Mouse (Mus musculus) forebrain, embryonic 10.5 days (tissue): ENCODE results near the gene Tbc1d17. TPM values are rescaled to one million over a fixed set of nuclear protein-coding genes. Genes with fewer than 3 reads are reported as not detected.

Experiments used
- DNase-seq: peaks from one replicate; pipeline ENCODE4 v3.0.0-alpha.2; 2017; ENCODE audit warnings: low spot score; ENCODE audit errors: extremely low spot score
- H3K27ac ChIP-seq: fragments of 300-500 bp; sonication (generic); 2 replicates; pipeline ENCODE4 v1.5.1; 2016; ENCODE audit warnings: mild to moderate bottlenecking
- H3K27me3 ChIP-seq: fragments of 300-500 bp; sonication (generic); 2 replicates; pipeline ENCODE4 v1.6.1; 2016; ENCODE audit warnings: mild to moderate bottlenecking; ENCODE audit not compliant: poor library complexity, severe bottlenecking
- H3K36me3 ChIP-seq: fragments of 300-500 bp; sonication (generic); replicated peaks from 2 replicates; pipeline ENCODE4 v1.6.1; 2016; ENCODE audit warnings: mild to moderate bottlenecking, moderate library complexity
- H3K4me1 ChIP-seq: fragments of 300-500 bp; sonication (generic); 2 replicates; pipeline ENCODE4 v1.6.1; 2016
- H3K4me3 ChIP-seq: fragments of 300-500 bp; sonication (generic); 2 replicates; pipeline ENCODE4 v1.5.1; 2016; ENCODE audit warnings: mild to moderate bottlenecking, moderate library complexity
- H3K9me3 ChIP-seq: fragments of 300-500 bp; sonication (generic); 2 replicates; pipeline ENCODE4 v1.6.1; 2016; ENCODE audit warnings: mild to moderate bottlenecking, moderate library complexity
- WGBS: fragments of 180-500 bp; shearing (Covaris S2); methylation state at CpG from one replicate; pipeline ENCODE4 v1.1.7; 2016; 5-methylcytosine and 5-hydroxymethylcytosine counted together
- polyA plus RNA-seq: library from polyadenylated mRNA; unstranded; fragments of >200 nt; fragmentation: Nextera tagmentation; extraction: Ambion mirVana; gene quantifications from 2 replicates; pipeline ENCODE4 v1.2.1, GENCODE M21; 2016

The Tbc1d17 gene
- polyA plus RNA-seq = 72.8 and 73.6 TPM in 2 replicates

DNA sequence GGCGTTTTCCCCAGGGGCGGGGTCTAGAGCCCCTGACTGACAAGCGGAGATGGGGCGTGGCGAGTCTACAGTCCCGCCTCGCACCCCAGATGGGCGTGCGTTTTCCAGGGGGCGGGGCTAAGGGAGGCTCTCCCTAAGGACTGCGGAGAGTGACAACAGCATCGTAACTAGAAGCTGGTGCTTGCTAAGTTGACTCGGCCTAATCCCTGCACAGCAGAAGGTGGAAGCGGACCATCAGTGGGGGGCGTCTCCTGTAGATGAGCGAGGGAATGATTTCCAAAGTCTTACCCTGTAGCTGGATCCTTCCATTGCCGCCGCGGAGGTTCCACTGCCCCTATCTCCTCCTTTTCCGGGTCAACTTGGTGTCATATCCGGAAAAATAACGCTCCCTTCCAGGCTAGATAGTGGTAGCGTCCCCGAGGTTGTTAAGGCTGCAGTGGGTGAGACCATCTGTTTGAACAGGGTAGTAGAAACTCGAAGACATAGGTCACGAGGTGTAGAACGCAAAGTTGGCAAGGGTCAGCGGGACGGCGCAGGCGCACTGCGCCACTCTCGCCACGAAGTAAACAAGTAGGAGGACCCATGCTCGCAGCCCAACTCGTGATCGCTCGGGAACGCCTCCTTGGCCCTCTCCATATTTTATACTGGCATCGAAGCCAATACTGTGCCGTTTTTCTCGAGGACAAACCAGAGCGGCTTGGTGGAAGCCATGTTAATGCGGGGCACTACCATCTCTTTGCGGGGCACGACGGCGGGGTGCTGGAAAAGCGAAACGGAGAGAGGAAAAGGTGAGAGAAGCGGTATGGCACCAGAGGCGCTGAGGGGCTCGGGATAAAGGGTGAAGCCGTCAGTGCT is at the start of gene Tbc1d17, which contains the start of gene Akt1s1:
Tbc1d17 (minus strand) TSS at position 519 of the 855 bp plus-strand sequence.
Akt1s1 (plus strand) TSS at position 431 of the 855 bp plus-strand sequence.
- H3K36me3 ChIP-seq = peaks cover 54% of the 10 kb centered on the region
- H3K4me1 ChIP-seq = peaks cover 42% of the 10 kb centered on the region
- peak within 1 kb of the TSS; percentile 97 for H3K27ac ChIP-seq
- H3K27me3 ChIP-seq = no peaks in the 10 kb centered on the region
- WGBS = under 1% methylated on average over 54 of the region's 54 CpGs
- H3K9me3 ChIP-seq = no peaks in the 10 kb centered on the region
- DNase-seq = peak; percentile 94
- peak within 1 kb of the TSS; percentile 87 for H3K4me3 ChIP-seq

DNA sequence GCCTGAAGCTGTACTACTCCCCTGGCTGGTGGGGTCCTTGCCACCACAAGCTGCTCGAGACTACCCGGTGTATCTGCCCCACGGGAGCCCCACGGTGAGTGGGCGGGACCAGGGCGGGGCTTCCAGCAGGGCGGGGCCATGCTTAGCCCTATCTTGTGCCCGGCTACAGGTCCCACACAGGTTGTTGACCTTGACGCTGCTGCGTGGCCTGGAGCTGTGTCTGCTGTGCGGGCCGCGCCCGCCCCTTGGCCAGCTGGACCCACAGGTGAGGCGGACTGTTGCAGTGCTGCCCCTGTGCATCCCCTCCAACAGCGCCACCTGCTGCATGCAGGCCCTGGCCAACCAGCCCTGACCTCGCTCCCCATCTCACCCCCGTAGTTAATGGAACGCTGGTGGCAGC is 49.7 kb upstream of the Tbc1d17 start:
- peaks cover 61% of the 10 kb centered on the region for H3K36me3 ChIP-seq
- H3K4me1 ChIP-seq = peaks cover 77% of the 10 kb centered on the region
- no peak for DNase-seq
- H3K27me3 ChIP-seq = no peaks in the 10 kb centered on the region
- 32% methylated on average over 19 of the region's 19 CpGs for WGBS
- peak overlapping the region; percentile 54 for H3K27ac ChIP-seq
- H3K9me3 ChIP-seq = no peaks in the 10 kb centered on the region
- peak overlapping the region; percentile 25 for H3K4me3 ChIP-seq

GRCm38 (mm10) chr7:44896499-44896898 is 47.6 kb upstream of the Tbc1d17 start:
- H3K27ac ChIP-seq = peak overlapping the region; percentile 98
- 43% methylated on average over 10 of the region's 10 CpGs for WGBS
- H3K4me1 ChIP-seq = peaks cover 78% of the 10 kb centered on the region
- no peaks in the 10 kb centered on the region for H3K27me3 ChIP-seq
- H3K4me3 ChIP-seq = peak overlapping the region; percentile 74
- H3K36me3 ChIP-seq = peaks cover 40% of the 10 kb centered on the region
- no peaks in the 10 kb centered on the region for H3K9me3 ChIP-seq
- DNase-seq = peak; percentile 33

GRCm38 (mm10) chr7:44895593-44896434 is 46.9 kb upstream of the Tbc1d17 start, which contains the start of gene Fuz:
TSS of gene Fuz (plus strand) at chr7:44896079.
- Histone ChIP-seq H3K27ac (peak within 1 kb of the TSS; percentile 98), H3K36me3 (peaks cover 38% of the 10 kb centered on the region), H3K27me3 (no peaks in the 10 kb centered on the region), H3K9me3 (no peaks in the 10 kb centered on the region), H3K4me1 (peaks cover 78% of the 10 kb centered on the region), H3K4me3 (peak within 1 kb of the TSS; percentile 74)
- peak; percentile 94 for DNase-seq
- under 1% methylated on average over 34 of the region's 34 CpGs for WGBS

GRCm38 (mm10) chr7:44895206-44895592 is 46.3 kb upstream of the Tbc1d17 start:
- DNase-seq = no peak
- 61% methylated on average over 7 of the region's 7 CpGs for WGBS
- peak overlapping the region; percentile 98 for H3K27ac ChIP-seq

GRCm38 (mm10) chr7:44894175-44894574 is 45.3 kb upstream of the Tbc1d17 start:
- Histone ChIP-seq H3K36me3 (peaks cover 36% of the 10 kb centered on the region), H3K4me1 (peaks cover 73% of the 10 kb centered on the region), H3K4me3 (no peak overlapping the region), H3K27me3 (no peaks in the 10 kb centered on the region), H3K9me3 (no peaks in the 10 kb centered on the region), H3K27ac (peak overlapping the region; percentile 98)
- DNase-seq = no peak
- WGBS = 90% methylated on average over 3 of the region's 3 CpGs

More at GRCm38 (mm10) chr7:44895206-44895592, 46.3 kb upstream of the Tbc1d17 start:
- Histone ChIP-seq H3K27me3 (no peaks in the 10 kb centered on the region), H3K36me3 (peaks cover 38% of the 10 kb centered on the region), H3K4me1 (peaks cover 78% of the 10 kb centered on the region), H3K9me3 (no peaks in the 10 kb centered on the region), H3K4me3 (peak overlapping the region; percentile 74)

DNA sequence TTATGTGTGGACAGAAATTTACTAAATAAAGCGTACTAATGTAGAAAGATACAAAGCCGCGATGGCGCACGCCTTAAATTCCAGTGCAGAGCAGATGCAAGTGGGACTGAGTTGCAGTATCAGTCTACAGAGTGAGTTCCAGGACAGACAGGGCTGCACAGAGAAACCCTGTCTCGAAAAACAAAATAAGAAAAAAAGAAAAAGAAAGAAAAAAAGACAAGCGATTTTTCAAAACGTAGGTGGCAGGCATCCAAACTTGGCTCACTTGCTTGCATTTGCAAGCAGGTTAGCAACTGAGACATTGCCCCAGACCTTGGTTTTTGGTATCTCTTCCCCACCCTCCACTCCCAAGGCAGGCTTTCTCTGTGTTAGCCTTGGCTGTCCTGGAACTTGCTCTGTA is 44.3 kb upstream of the Tbc1d17 start:
- Histone ChIP-seq H3K9me3 (no peaks in the 10 kb centered on the region), H3K36me3 (peaks cover 37% of the 10 kb centered on the region), H3K4me1 (peaks cover 63% of the 10 kb centered on the region), H3K4me3 (peak overlapping the region; percentile 94), H3K27me3 (no peaks in the 10 kb centered on the region), H3K27ac (peak overlapping the region; percentile 98)
- WGBS = 26% methylated on average over 8 of the region's 8 CpGs
- peak; percentile 49 for DNase-seq

GRCm38 (mm10) chr7:44892276-44892921 is 43.5 kb upstream of the Tbc1d17 start, which contains the start of gene Med25:
TSS of gene Med25 (minus strand) at chr7:44892712.
- H3K4me1 ChIP-seq = peaks cover 57% of the 10 kb centered on the region
- H3K27me3 ChIP-seq = no peaks in the 10 kb centered on the region
- peaks cover 38% of the 10 kb centered on the region for H3K36me3 ChIP-seq
- WGBS = under 1% methylated on average over 56 of the region's 56 CpGs
- peak within 1 kb of the TSS; percentile 94 for H3K4me3 ChIP-seq
- no peaks in the 10 kb centered on the region for H3K9me3 ChIP-seq
- peak within 1 kb of the TSS; percentile 98 for H3K27ac ChIP-seq
- DNase-seq = peak; percentile 97

- Histone ChIP-seq H3K4me3 (peak overlapping the region; percentile 94), H3K9me3 (no peaks in the 10 kb centered on the region), H3K4me1 (peaks cover 52% of the 10 kb centered on the region), H3K36me3 (peaks cover 44% of the 10 kb centered on the region), H3K27me3 (no peaks in the 10 kb centered on the region), H3K27ac (peak overlapping the region; percentile 98)
- 27% methylated on average over 6 of the region's 6 CpGs for WGBS
- DNase-seq = no peak
Measured at GRCm38 (mm10) chr7:44891611-44892010, 42.7 kb upstream of the Tbc1d17 start.

DNA sequence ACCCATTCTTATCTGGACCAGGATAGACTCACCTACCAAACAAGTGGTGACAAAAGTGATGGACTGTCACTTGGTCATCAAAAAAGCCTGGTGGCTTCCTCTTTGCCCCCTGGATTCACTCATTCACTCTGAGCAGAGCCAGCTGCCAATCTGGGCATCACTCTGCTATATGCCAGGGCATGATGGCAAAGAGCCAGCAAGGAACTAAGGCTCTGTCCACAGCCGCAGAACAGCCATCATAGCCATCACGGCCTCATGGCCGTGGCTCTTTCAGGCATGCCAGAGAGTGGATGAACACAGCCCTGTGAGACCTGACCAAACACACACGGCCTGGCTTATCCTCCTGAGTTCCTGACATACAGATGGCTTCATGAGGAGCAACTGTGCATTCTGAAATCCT is 41.9 kb upstream of the Tbc1d17 start:
- Histone ChIP-seq H3K36me3 (peaks cover 53% of the 10 kb centered on the region), H3K27ac (peak overlapping the region; percentile 98), H3K4me3 (peak overlapping the region; percentile 94), H3K9me3 (no peaks in the 10 kb centered on the region), H3K4me1 (peaks cover 51% of the 10 kb centered on the region), H3K27me3 (no peaks in the 10 kb centered on the region)
- no peak for DNase-seq
- WGBS = 89% methylated on average over 4 of the region's 4 CpGs

DNA sequence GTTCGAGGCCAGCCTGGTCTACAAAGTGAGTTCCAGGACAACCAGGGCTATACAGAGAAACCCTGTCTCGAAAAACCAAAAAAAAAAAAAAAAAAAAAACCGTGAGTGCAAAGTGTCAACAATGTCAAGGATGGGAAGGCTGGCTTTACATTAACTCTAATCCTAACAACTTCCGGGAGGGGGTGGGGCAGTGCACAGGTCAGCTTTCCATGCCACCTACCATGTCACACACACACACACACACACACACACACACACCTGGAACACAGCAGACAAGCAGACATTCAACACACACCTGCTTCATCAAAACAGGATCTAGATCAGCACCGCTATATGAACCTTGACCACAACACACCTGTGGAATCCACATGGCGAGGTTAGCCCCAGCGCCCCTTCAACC is 41.3 kb upstream of the Tbc1d17 start:
- H3K4me3 ChIP-seq = peak overlapping the region; percentile 94
- H3K27ac ChIP-seq = no peak overlapping the region
- H3K4me1 ChIP-seq = peaks cover 48% of the 10 kb centered on the region
- no peaks in the 10 kb centered on the region for H3K9me3 ChIP-seq
- no peaks in the 10 kb centered on the region for H3K27me3 ChIP-seq
- WGBS = 89% methylated on average over 7 of the region's 7 CpGs
- DNase-seq = no peak
- H3K36me3 ChIP-seq = peaks cover 58% of the 10 kb centered on the region
